Mouse (Mus musculus): ENCODE measurements around the gene Iyd. TPM values are rescaled to one million over a fixed set of nuclear protein-coding genes. Genes with fewer than 3 reads are reported as not detected.

Iyd gene
- polyA plus RNA-seq, 1 experiment from 2014 or later, result not detected

DNA sequence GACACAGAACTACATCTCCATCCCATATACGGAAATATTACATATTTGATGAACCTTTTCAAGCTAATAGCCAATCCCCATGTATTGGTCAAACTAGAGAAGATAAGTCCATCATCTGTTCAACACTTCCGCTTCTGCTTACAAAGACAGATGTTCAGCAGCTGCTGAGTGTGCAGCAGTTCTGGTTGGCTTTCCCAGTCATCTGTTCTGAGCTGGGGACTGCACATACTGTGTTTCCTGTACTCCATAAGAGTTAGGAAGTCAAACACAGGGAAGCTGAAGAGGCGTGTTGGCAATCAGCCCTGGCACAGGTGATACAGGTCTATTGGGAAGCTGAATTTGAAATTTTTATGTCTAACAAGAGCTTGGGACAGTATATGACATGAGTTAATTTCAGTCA, 57.7 kb downstream of the Iyd start:
- no peak for DNase-seq (ENCODE audit: low spot score)
- Histone ChIP-seq H3K4me2 (ENCODE audit: low read depth, severe bottlenecking) (no peak overlapping the region), H3K4me1 (ENCODE audit: control insufficient read depth, insufficient read depth, low read length) (no peaks in the 10 kb centered on the region), H3K9me3 (ENCODE audit: control insufficient read depth, low read length) (no peaks in the 10 kb centered on the region), H3K4me3 (ENCODE audit: low read depth, low read length) (no peak overlapping the region), H3K9ac (ENCODE audit: low read length) (no peak overlapping the region), H3K27ac (replicated peaks; ENCODE audit: low read depth, low read length) (no peak overlapping the region), H3K36me3 (ENCODE audit: control insufficient read depth, insufficient read depth, low read length) (no peaks in the 10 kb centered on the region), H3K27me3 (ENCODE audit: control insufficient read depth, insufficient read depth, low read length) (no peaks in the 10 kb centered on the region)
- no peak for ATAC-seq (ENCODE audit: insufficient number of reproducible peaks, low FRiP score, low TSS enrichment, low read depth)
- WGBS, result 86% methylated on average over 3 of the region's 3 CpGs

Other genes starting within 250 kb of the Iyd start
- 1.7 TPM in 2 replicates for gene Ppp1r14c, start 174.2 kb upstream of the Iyd start, polyA plus RNA-seq (2014; fragmentation: Nextera tagmentation; extraction: Ambion mirVana)
- gene Plekhg1, start 200.1 kb downstream of the Iyd start, polyA plus RNA-seq (2014; fragmentation: Nextera tagmentation; extraction: Ambion mirVana), result 10.2 and 10.7 TPM in 2 replicates

Measured in limb, embryonic 11.5 days (tissue).